Mouse (Mus musculus) kidney, adult 11 months (tissue): ENCODE measurements around the gene Prkn.

Source experiments
- DNase-seq: peaks from one replicate; pipeline ENCODE4 v3.0.0; 2022

The Prkn gene

GRCm38 (mm10) chr17:11303116-11303515 lies 462.9 kb downstream of the Prkn start:
- no peak for DNase-seq

GRCm38 (mm10) chr17:11309843-11310242 lies 469.7 kb downstream of the Prkn start:
- no peak for DNase-seq

GRCm38 (mm10) chr17:11314163-11314562 lies 474.0 kb downstream of the Prkn start:
- peak; percentile 4 for DNase-seq

GRCm38 (mm10) chr17:11315675-11316074 lies 475.5 kb downstream of the Prkn start:
- no peak for DNase-seq

GRCm38 (mm10) chr17:11318946-11319345 lies 478.8 kb downstream of the Prkn start:
- peak; percentile 9 for DNase-seq

- no peak for DNase-seq
These were observed 479.6 kb downstream of the Prkn start for GRCm38 (mm10) chr17:11319666-11320360.

GRCm38 (mm10) chr17:11332081-11332480 lies 491.9 kb downstream of the Prkn start:
- DNase-seq: no peak

- no peak for DNase-seq
These were observed 493.6 kb downstream of the Prkn start for GRCm38 (mm10) chr17:11333741-11334140.

- no peak for DNase-seq
These were observed 496.0 kb downstream of the Prkn start for GRCm38 (mm10) chr17:11336156-11336555.

GRCm38 (mm10) chr17:11340368-11340767 lies 500.2 kb downstream of the Prkn start:
- no peak for DNase-seq

- DNase-seq: no peak
These were observed 506.1 kb downstream of the Prkn start for GRCm38 (mm10) chr17:11346310-11346709.

- DNase-seq: no peak
These were observed 512.8 kb downstream of the Prkn start for GRCm38 (mm10) chr17:11352778-11353552.

- no peak for DNase-seq
These were observed 513.4 kb downstream of the Prkn start for GRCm38 (mm10) chr17:11353553-11353945.

GRCm38 (mm10) chr17:11354348-11354747 lies 514.2 kb downstream of the Prkn start:
- DNase-seq: no peak

GRCm38 (mm10) chr17:11375461-11375860 lies 535.3 kb downstream of the Prkn start:
- no peak for DNase-seq

- DNase-seq: no peak
These were observed 543.3 kb downstream of the Prkn start for GRCm38 (mm10) chr17:11383364-11383962.

- DNase-seq: no peak
These were observed 545.1 kb downstream of the Prkn start for GRCm38 (mm10) chr17:11385246-11385645.

GRCm38 (mm10) chr17:11392622-11393294 lies 552.6 kb downstream of the Prkn start:
- DNase-seq: no peak

GRCm38 (mm10) chr17:11394607-11395006 lies 554.4 kb downstream of the Prkn start:
- no peak for DNase-seq

- DNase-seq: no peak
These were observed 557.5 kb downstream of the Prkn start for GRCm38 (mm10) chr17:11397678-11398077.

- no peak for DNase-seq
These were observed 562.2 kb downstream of the Prkn start for GRCm38 (mm10) chr17:11402225-11402875.

- DNase-seq: no peak
These were observed 571.2 kb downstream of the Prkn start for GRCm38 (mm10) chr17:11411414-11411813.

- DNase-seq: no peak
These were observed 573.5 kb downstream of the Prkn start for GRCm38 (mm10) chr17:11413688-11414087.
